Mouse (Mus musculus) limb, embryonic 15.5 days (tissue): Measurements from ENCODE around the gene Ebf3. TPM values are rescaled to one million over a fixed set of nuclear protein-coding genes. Genes with fewer than 3 reads are reported as not detected.
A peak's percentile ranks its signal among the peaks of the same experiment; 100 is the strongest.

Source experiments
- ATAC-seq: fragments of 200-750 bp; cut with Nextera tagmentation; 2 replicates; pipeline ENCODE4 v1.8.0; 2017; ENCODE audit warnings: low read depth, moderate TSS enrichment; ENCODE audit not compliant: insufficient number of reproducible peaks, low FRiP score, low TSS enrichment
- H3K27ac ChIP-seq: fragments of 300-500 bp; sonication (generic); 2 replicates; pipeline ENCODE4 v1.5.1; 2015; ENCODE audit warnings: moderate library complexity, mild to moderate bottlenecking, inconsistent platforms
- H3K27me3 ChIP-seq: fragments of 300-500 bp; sonication (generic); 2 replicates; pipeline ENCODE4 v1.6.1; 2015; ENCODE audit warnings: inconsistent platforms
- H3K36me3 ChIP-seq: fragments of 300-500 bp; sonication (generic); 2 replicates; pipeline ENCODE4 v1.6.1; 2015; ENCODE audit warnings: inconsistent platforms
- H3K4me1 ChIP-seq: fragments of 300-500 bp; sonication (generic); 2 replicates; pipeline ENCODE4 v1.6.1; 2015; ENCODE audit warnings: inconsistent platforms
- H3K4me2 ChIP-seq: fragments of 300-500 bp; sonication (generic); 2 replicates; pipeline ENCODE4 v1.6.1; 2015; ENCODE audit warnings: mild to moderate bottlenecking, inconsistent platforms
- H3K4me3 ChIP-seq: fragments of 300-500 bp; sonication (generic); 2 replicates; pipeline ENCODE4 v1.5.1; 2015; ENCODE audit warnings: mild to moderate bottlenecking, inconsistent platforms
- H3K9ac ChIP-seq: fragments of 300-500 bp; sonication (generic); 2 replicates; pipeline ENCODE4 v1.6.1; 2015; ENCODE audit warnings: inconsistent platforms
- H3K9me3 ChIP-seq: fragments of 300-500 bp; sonication (generic); 2 replicates; pipeline ENCODE4 v1.6.1; 2016; ENCODE audit warnings: inconsistent platforms
- WGBS: fragments of 180-500 bp; shearing (Covaris S2); methylation state at CpG from one replicate; pipeline ENCODE4 v1.1.7; 2015; 5-methylcytosine and 5-hydroxymethylcytosine counted together
- polyA plus RNA-seq: library from polyadenylated mRNA; unstranded; fragments of >200 nt; fragmentation: Nextera tagmentation; extraction: Ambion mirVana; gene quantifications from 2 replicates; pipeline ENCODE4 v1.2.1, GENCODE M21; 2015

Ebf3 gene
- polyA plus RNA-seq, 1 experiment from 2014 or later, result 8.1 TPM

DNA sequence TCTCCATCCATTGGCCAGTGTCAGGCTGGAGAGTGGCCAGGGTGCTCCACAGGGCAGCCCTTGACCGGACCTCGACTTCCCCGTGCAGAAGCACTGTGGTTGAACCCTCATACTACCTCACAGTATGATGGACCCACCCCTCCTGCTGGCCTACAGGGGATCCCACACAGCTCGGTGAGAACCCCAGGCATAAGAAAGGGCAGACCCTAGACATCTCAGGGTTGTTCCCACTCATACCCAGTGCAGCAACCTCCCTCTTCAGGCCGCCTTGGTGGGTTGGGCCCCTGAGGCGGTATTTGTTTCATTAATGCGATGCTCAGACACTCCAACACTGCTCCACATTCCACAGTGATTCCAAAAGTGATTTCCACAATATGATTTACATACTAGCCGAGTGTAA lies 51.9 kb downstream of the Ebf3 start:
- H3K9me3 ChIP-seq, result no peaks in the 10 kb centered on the region
- H3K4me1 ChIP-seq, result peaks cover 22% of the 10 kb centered on the region
- no peak overlapping the region for H3K4me3 ChIP-seq
- H3K36me3 ChIP-seq, result no peaks in the 10 kb centered on the region
- no peaks in the 10 kb centered on the region; the same call in 1 of the 2 replicates for H3K27me3 ChIP-seq
- no peak overlapping the region for H3K9ac ChIP-seq
- 80% methylated on average over 8 of the region's 8 CpGs for WGBS
- H3K27ac ChIP-seq, result no peak overlapping the region
- no peak for ATAC-seq
- H3K4me2 ChIP-seq, result no peak overlapping the region

- Histone ChIP-seq H3K9ac (no peak overlapping the region), H3K36me3 (no peaks in the 10 kb centered on the region), H3K9me3 (no peaks in the 10 kb centered on the region), H3K27ac (no peak overlapping the region), H3K4me2 (no peak overlapping the region), H3K4me1 (peaks cover 26% of the 10 kb centered on the region; the same call in 1 of the 2 replicates), H3K4me3 (no peak overlapping the region), H3K27me3 (0 out of 2 replicates have a peak, but pooled peaks cover under 1% of the 10 kb centered on the region)
- no peak for ATAC-seq
- WGBS, result 45% methylated on average over 11 of the region's 11 CpGs
Observed at GRCm38 (mm10) chr7:137246213-137246872, 67.9 kb downstream of the Ebf3 start.

DNA sequence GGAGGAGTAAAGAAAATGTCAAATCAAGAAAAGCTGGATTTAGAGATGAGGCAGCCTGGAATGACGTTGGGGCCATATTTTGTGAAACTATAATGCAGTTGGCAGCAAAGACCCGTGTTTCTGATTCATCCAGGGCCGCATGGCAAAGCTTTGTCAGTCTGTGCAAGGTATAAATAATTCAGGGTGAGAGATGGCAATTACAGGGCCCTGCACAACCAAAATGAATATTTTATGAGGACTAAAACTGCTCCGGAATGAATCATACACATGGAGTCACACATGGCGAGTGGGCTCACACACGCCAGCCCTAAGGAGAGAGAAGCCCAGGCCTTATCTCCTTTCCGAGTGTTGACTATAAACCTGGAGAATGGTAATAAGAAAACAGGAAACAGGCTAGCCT lies 69.4 kb downstream of the Ebf3 start:
- Histone ChIP-seq H3K9me3 (no peaks in the 10 kb centered on the region), H3K9ac (no peak overlapping the region), H3K27me3 (no peaks in the 10 kb centered on the region), H3K36me3 (no peaks in the 10 kb centered on the region), H3K4me1 (peaks cover 33% of the 10 kb centered on the region; the same call in 1 of the 2 replicates), H3K4me3 (no peak overlapping the region), H3K4me2 (no peak overlapping the region), H3K27ac (no peak overlapping the region)
- WGBS, result 69% methylated on average over 7 of the region's 7 CpGs
- ATAC-seq, result no peak

DNA sequence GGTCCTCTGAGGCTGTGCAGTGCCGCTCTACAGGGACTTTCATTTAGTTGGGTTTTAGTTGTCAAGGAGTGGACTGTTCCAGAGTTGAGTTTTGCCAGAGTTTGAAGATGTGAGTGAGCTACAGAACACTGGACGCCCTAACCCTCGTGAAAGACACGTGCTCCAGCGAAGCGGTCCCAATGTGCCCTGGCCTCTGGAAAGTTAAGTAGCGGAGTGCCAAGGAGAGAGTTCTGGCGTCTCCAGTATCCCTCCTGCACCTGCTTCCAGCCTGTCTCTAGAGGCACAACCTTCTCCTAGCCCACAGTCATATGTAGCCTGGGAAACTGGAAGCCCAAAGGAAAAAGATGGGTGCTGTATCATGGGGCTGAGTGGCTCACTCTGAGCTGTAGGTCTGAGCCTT lies 73.8 kb downstream of the Ebf3 start:
- Histone ChIP-seq H3K27ac (no peak overlapping the region), H3K4me2 (no peak overlapping the region), H3K9me3 (no peaks in the 10 kb centered on the region), H3K36me3 (peaks cover 4% of the 10 kb centered on the region; the same call in 1 of the 2 replicates), H3K9ac (no peak overlapping the region), H3K4me1 (peaks cover 41% of the 10 kb centered on the region), H3K4me3 (no peak overlapping the region), H3K27me3 (0 out of 2 replicates have a peak, but pooled peaks cover 4% of the 10 kb centered on the region)
- WGBS, result 66% methylated on average over 8 of the region's 8 CpGs
- no peak for ATAC-seq

DNA sequence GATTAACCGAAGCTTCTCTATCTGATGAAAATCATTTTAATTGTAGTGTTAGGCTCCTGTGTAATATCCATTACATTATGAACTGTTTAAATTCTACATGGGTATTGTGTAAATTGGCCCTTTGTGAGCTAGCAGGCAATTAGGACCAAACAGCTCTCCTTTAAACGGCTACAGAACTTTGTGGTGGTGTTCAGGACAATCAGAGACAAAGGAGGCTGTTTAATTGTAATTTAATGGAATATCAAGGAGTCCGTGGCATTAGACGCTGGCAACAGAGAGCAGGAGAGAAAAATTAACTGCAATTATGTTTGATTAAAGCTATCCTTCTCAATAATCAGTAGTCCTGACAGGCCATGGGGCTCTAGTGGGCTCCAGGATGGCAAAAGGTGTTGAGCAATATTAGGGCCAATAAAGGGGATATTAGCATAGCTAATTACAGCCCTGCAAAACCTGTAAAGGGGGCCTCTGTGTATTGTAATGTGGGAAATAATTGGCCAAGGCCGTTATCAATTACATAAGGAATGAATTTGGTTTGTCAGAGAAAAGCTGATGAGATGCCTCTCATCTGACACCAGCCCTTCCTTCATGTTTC lies 74.6 kb downstream of the Ebf3 start:
- Histone ChIP-seq H3K4me2 (no peak overlapping the region), H3K36me3 (peaks cover 10% of the 10 kb centered on the region; the same call in 1 of the 2 replicates), H3K9ac (no peak overlapping the region), H3K27ac (no peak overlapping the region), H3K9me3 (no peaks in the 10 kb centered on the region), H3K27me3 (0 out of 2 replicates have a peak, but pooled peaks cover 4% of the 10 kb centered on the region), H3K4me3 (no peak overlapping the region), H3K4me1 (peaks cover 35% of the 10 kb centered on the region)
- WGBS, result 48% methylated on average over 5 of the region's 5 CpGs
- no peak for ATAC-seq

- H3K9me3 ChIP-seq, result no peaks in the 10 kb centered on the region
- WGBS, result 34% methylated on average over 12 of the region's 12 CpGs
- no peak overlapping the region for H3K4me3 ChIP-seq
- no peak overlapping the region for H3K27ac ChIP-seq
- H3K9ac ChIP-seq, result no peak overlapping the region
- H3K4me1 ChIP-seq, result peaks cover 35% of the 10 kb centered on the region
- ATAC-seq, result no peak
- no peak overlapping the region for H3K4me2 ChIP-seq
- H3K27me3 ChIP-seq, result 0 out of 2 replicates have a peak, but pooled peaks cover 4% of the 10 kb centered on the region
- peaks cover 15% of the 10 kb centered on the region; the same call in 1 of the 2 replicates for H3K36me3 ChIP-seq
Observed at GRCm38 (mm10) chr7:137237419-137237818, 76.8 kb downstream of the Ebf3 start.

DNA sequence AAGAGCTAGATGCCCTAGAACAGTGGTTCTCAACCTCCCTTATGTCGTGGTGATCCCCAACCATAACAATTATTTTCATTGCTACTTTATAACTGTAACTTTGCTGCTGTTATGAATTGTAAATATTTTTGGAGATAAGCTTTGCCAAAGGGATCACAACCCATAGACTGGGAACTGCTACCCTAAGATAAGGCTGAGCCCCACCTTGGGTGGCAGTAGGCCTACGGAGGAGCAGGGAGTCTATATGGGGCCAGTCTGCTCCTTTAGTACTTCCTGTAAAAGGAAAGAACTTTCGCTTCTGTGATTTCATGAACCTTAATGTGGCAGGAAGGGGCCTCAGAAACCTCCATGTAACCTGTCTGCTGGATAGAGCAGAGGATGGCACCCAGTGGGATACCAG lies 90.4 kb downstream of the Ebf3 start:
- peaks cover 29% of the 10 kb centered on the region for H3K36me3 ChIP-seq
- peaks cover 20% of the 10 kb centered on the region for H3K4me1 ChIP-seq
- no peak overlapping the region for H3K4me2 ChIP-seq
- WGBS, result 89% methylated on average over 3 of the region's 3 CpGs
- H3K27me3 ChIP-seq, result no peaks in the 10 kb centered on the region
- H3K4me3 ChIP-seq, result no peak overlapping the region
- H3K9ac ChIP-seq, result no peak overlapping the region
- no peaks in the 10 kb centered on the region for H3K9me3 ChIP-seq
- ATAC-seq, result no peak
- no peak overlapping the region for H3K27ac ChIP-seq

DNA sequence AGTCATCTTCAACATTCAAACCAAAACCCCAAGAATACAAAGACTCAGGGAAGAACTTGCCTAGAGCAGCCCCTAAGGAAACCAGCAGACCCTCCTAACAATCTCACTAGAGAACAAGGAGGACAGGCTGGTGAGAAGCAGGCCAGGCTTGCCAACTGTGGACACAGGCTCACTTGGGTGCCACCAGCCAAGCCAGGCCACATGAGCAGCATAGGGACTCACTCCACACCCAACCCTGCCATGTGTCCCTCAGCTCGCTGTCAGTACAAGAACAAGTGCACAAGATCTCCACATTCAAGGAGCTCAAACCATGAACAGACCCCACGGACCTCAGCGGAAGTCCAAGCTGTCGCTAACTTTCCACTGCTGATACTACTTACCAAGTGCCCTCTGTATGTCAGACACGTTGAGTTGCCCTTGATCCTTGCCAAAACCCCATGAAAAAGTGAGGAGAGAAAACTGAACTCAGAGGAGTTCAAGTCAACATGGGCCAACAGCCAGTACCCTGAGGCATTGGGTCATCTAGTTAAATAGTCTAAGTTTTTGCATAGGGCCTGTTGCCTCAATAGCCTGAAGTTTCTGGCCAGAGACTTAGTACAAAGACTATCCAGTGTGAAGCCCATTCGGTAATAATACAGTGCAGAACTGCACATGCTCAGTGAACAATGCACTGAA lies 91.3 kb downstream of the Ebf3 start:
- 80% methylated on average over 6 of the region's 6 CpGs for WGBS
- ATAC-seq, result no peak

GRCm38 (mm10) chr7:137221599-137221998 lies 92.6 kb downstream of the Ebf3 start:
- H3K27me3 ChIP-seq, result no peaks in the 10 kb centered on the region
- peaks cover 29% of the 10 kb centered on the region for H3K36me3 ChIP-seq
- no peaks in the 10 kb centered on the region for H3K9me3 ChIP-seq
- peaks cover 19% of the 10 kb centered on the region for H3K4me1 ChIP-seq
- no peak overlapping the region for H3K9ac ChIP-seq
- no peak overlapping the region for H3K4me3 ChIP-seq
- no peak overlapping the region for H3K27ac ChIP-seq
- ATAC-seq, result no peak
- WGBS, result 18% methylated on average over 6 of the region's 6 CpGs
- H3K4me2 ChIP-seq, result no peak overlapping the region

More for the DNA sequence above, 91.3 kb downstream of the Ebf3 start:
- H3K9ac ChIP-seq, result no peak overlapping the region
- H3K27ac ChIP-seq, result no peak overlapping the region
- H3K4me3 ChIP-seq, result no peak overlapping the region
- no peaks in the 10 kb centered on the region for H3K27me3 ChIP-seq
- peaks cover 20% of the 10 kb centered on the region for H3K4me1 ChIP-seq
- H3K4me2 ChIP-seq, result no peak overlapping the region
- H3K9me3 ChIP-seq, result no peaks in the 10 kb centered on the region
- H3K36me3 ChIP-seq, result peaks cover 32% of the 10 kb centered on the region

- no peak overlapping the region for H3K27ac ChIP-seq
- ATAC-seq, result no peak
- no peaks in the 10 kb centered on the region for H3K27me3 ChIP-seq
- H3K4me1 ChIP-seq, result peaks cover 17% of the 10 kb centered on the region
- no peak overlapping the region for H3K4me2 ChIP-seq
- no peak overlapping the region for H3K9ac ChIP-seq
- no peaks in the 10 kb centered on the region for H3K9me3 ChIP-seq
- H3K4me3 ChIP-seq, result no peak overlapping the region
- H3K36me3 ChIP-seq, result peaks cover 23% of the 10 kb centered on the region
- WGBS, result 66% methylated on average over 4 of the region's 4 CpGs
Observed at GRCm38 (mm10) chr7:137220436-137220835, 93.8 kb downstream of the Ebf3 start.

GRCm38 (mm10) chr7:137218706-137219105 lies 95.5 kb downstream of the Ebf3 start:
- Histone ChIP-seq H3K27me3 (no peaks in the 10 kb centered on the region), H3K9me3 (no peaks in the 10 kb centered on the region), H3K4me2 (no peak overlapping the region), H3K27ac (no peak overlapping the region), H3K36me3 (peaks cover 17% of the 10 kb centered on the region), H3K9ac (no peak overlapping the region), H3K4me1 (peaks cover 11% of the 10 kb centered on the region), H3K4me3 (no peak overlapping the region)
- no peak for ATAC-seq
- WGBS, result 85% methylated on average over 12 of the region's 12 CpGs

DNA sequence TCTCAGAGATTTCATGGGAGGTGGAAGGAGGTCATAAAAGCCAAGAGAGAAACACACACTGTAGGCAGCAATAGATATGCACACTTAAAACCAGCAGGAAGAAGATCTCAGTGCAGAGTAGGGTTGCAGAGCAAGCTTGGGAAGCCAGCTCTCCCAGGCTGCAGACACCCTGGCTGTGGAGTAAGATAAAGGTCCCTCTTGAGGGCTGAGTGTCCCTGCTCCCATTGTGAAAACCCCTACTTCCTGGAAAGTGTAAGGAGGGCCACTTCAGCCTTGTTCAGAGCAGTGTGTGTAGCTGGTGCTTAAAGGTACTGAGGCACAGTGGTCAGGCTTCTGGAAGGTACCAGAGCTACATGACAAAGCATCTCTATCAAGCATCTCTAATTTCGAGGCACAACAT lies 100.8 kb downstream of the Ebf3 start:
- H3K36me3 ChIP-seq, result peaks cover 19% of the 10 kb centered on the region
- no peaks in the 10 kb centered on the region for H3K9me3 ChIP-seq
- no peak overlapping the region for H3K9ac ChIP-seq
- 0 out of 2 replicates have a peak overlapping the region, but pooled peaks have one; percentile 11 for H3K27ac ChIP-seq
- H3K4me2 ChIP-seq, result no peak overlapping the region
- H3K4me1 ChIP-seq, result no peaks in the 10 kb centered on the region
- no peak overlapping the region for H3K4me3 ChIP-seq
- no peaks in the 10 kb centered on the region; the same call in 1 of the 2 replicates for H3K27me3 ChIP-seq
- no peak for ATAC-seq
- WGBS, result 91% methylated on average over 1 of the region's 1 CpGs
